Mouse (Mus musculus) midbrain, postnatal 0 days (tissue): Measurements from ENCODE around the gene Hlcs. TPM values are rescaled to one million over a fixed set of nuclear protein-coding genes. Genes with fewer than 3 reads are reported as not detected.

Source experiments
- ATAC-seq: fragments of 200-750 bp; cut with Nextera tagmentation; 2 replicates; pipeline ENCODE4 v1.8.0; 2017; ENCODE audit warnings: moderate number of reproducible peaks, mild to moderate bottlenecking, moderate TSS enrichment, moderate library complexity; ENCODE audit not compliant: low FRiP score
- DNase-seq: peaks from one replicate; pipeline ENCODE4 v3.0.0-alpha.2; 2015; ENCODE audit warnings: low spot score
- H3K27ac ChIP-seq: fragments of 300-500 bp; sonication (generic); 2 replicates; pipeline ENCODE4 v1.5.1; 2014; ENCODE audit warnings: low read depth, mild to moderate bottlenecking, low read length, mixed read lengths
- H3K27me3 ChIP-seq: fragments of 300-500 bp; sonication (generic); 2 replicates; pipeline ENCODE4 v1.6.1; 2014; ENCODE audit warnings: low read length, control low read depth, mixed read lengths; ENCODE audit not compliant: insufficient read depth
- H3K36me3 ChIP-seq: fragments of 300-500 bp; sonication (generic); 2 replicates; pipeline ENCODE4 v1.6.1; 2014; ENCODE audit warnings: low read length, control low read depth, mixed read lengths; ENCODE audit not compliant: insufficient read depth
- H3K4me1 ChIP-seq: fragments of 300-500 bp; sonication (generic); 2 replicates; pipeline ENCODE4 v1.6.1; 2014; ENCODE audit warnings: mild to moderate bottlenecking, control low read depth, antibody characterized with exemption, low read length, mixed read lengths; ENCODE audit not compliant: insufficient read depth
- H3K4me2 ChIP-seq: fragments of 300-500 bp; sonication (generic); 2 replicates; pipeline ENCODE4 v1.6.1; 2014; ENCODE audit warnings: low read depth, mild to moderate bottlenecking, low read length, mixed read lengths; ENCODE audit not compliant: poor library complexity, severe bottlenecking
- H3K4me3 ChIP-seq: fragments of 300-500 bp; sonication (generic); 2 replicates; pipeline ENCODE4 v1.5.1; 2014; ENCODE audit warnings: low read depth, mild to moderate bottlenecking, low read length, moderate library complexity
- H3K9ac ChIP-seq: fragments of 300-500 bp; sonication (generic); replicated peaks from 2 replicates; pipeline ENCODE4 v1.6.1; 2014; ENCODE audit warnings: mild to moderate bottlenecking, low read length, moderate library complexity, mixed read lengths; ENCODE audit not compliant: poor library complexity, severe bottlenecking
- H3K9me3 ChIP-seq: fragments of 300-500 bp; sonication (generic); 2 replicates; pipeline ENCODE4 v1.6.1; 2016; ENCODE audit warnings: low read length, control low read depth
- CTCF ChIP-seq: IDR thresholded peaks from 2 replicates; pipeline ENCODE4 v1.5.1; 2016; ENCODE audit warnings: antibody characterized with exemption, mild to moderate bottlenecking
- whole genome bisulfite sequencing: fragments of 180-500 bp; shearing (Covaris S2); extraction: QIAGEN DNeasy Blood & Tissue Kit; methylation state at CpG from one replicate; pipeline ENCODE4 v1.1.7; 2014; 5-methylcytosine and 5-hydroxymethylcytosine counted together
- polyA plus RNA-seq: library from polyadenylated mRNA; unstranded; fragments of >200 nt; fragmentation: Nextera tagmentation; extraction: Ambion mirVana; gene quantifications from 2 replicates; pipeline ENCODE4 v1.2.1, GENCODE M21; 2015
- total RNA-seq: library from RNA; depleted of rRNA; stranded (reverse); fragments of >200 nt; gene quantifications from 2 replicates; pipeline ENCODE4 v1.2.3, GENCODE M21; 2014

The Hlcs gene
- total and polyA plus RNA-seq, 2 experiments from 2014 or later, result 7.8 to 10.0 TPM

DNA sequence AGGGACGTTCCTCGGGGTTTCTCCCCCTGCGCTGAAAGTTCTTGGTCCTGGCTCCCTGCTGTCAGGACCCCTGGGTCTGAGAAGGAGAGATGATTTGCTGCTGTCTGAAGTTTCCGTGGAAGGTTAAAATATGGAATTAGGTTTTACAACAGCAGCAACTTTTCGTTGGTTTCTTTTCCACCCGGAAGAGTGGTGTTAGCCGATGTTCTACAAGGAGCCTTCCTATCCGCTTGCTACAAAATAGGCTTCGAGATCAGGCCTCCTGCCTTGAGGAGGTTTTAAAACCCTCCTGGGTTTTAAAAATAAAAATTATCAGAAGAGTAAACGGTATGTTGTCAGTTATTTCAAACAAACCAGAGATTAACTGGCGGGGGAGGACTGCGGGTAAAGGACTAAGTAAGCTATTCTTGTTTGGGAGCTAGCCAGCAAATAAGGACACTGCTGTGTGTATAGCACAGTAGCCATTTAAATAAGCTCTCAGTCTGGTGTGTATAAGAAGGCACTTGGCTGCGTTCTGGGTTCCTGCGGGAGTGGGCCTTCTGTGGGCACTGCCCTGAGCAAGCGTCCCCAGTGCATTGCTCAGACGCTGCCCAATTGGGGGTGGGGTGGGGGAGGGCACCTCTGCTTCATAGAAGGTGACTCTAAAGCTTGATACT, 225.7 kb downstream of the Hlcs start:
- H3K9me3 ChIP-seq, result no peaks in the 10 kb centered on the region
- no peak for ATAC-seq
- no peaks in the 10 kb centered on the region for H3K36me3 ChIP-seq
- WGBS, result 5% methylated on average over 16 of the region's 16 CpGs
- no peak for DNase-seq
- 0 out of 2 replicates have a peak, but pooled peaks cover 4% of the 10 kb centered on the region for H3K4me1 ChIP-seq
- H3K9ac ChIP-seq, result no peak overlapping the region
- TF ChIP-seq CTCF, result no peak
- H3K4me3 ChIP-seq, result no peak overlapping the region
- H3K27ac ChIP-seq, result no peak overlapping the region
- peaks cover 85% of the 10 kb centered on the region for H3K27me3 ChIP-seq
- no peak overlapping the region for H3K4me2 ChIP-seq

DNA sequence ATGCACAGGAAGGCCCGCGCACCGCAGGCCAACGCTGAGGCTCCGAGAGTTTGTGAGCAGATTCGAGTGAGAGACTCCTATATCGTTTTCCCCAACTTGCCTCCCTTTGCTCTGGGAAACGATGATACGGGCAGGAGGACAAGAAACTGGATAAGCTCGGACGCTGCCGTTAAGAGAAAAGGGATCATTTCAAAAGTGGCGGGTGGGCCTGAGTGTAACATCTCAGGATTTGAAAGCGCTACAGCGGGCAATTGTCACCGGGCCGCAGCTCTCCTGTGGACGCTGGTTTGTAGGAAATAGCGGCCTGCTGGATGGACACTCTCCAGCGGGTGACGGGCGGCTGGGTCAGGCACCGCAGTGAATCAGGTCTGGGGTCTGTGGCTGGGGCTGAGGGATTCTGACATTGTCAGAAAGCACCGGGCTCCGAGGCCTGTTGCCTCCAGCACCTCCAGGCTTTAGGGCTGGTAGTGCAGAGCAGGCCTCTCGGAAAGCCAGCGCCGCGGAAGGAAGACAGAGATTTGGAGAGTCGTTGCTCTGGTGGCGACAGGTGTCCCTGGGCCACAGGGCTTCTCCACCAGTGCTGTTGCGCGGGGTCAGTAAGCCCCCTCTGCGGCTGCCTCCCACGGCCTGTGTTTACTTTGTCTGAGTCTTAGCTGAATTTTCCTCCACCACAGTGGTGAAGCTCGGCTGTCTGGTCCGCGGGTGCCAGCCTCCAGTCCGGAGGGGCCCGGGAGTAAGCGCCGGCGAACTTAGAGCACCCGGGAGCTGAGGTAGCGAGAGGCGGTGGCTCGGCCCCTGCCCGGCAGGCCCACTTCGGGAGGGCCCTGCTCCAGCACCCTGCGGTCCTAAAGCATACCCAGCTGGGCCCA, 226.4 kb downstream of the Hlcs start:
- no peak overlapping the region for H3K9ac ChIP-seq
- WGBS, result 3% methylated on average over 50 of the region's 50 CpGs
- no peak for ATAC-seq
- no peak overlapping the region for H3K4me2 ChIP-seq
- no peak overlapping the region for H3K27ac ChIP-seq
- no peak for TF ChIP-seq CTCF
- no peak overlapping the region for H3K4me3 ChIP-seq
- peaks cover 86% of the 10 kb centered on the region for H3K27me3 ChIP-seq
- 0 out of 2 replicates have a peak, but pooled peaks cover 4% of the 10 kb centered on the region for H3K4me1 ChIP-seq
- H3K9me3 ChIP-seq, result no peaks in the 10 kb centered on the region
- DNase-seq, result no peak
- H3K36me3 ChIP-seq, result no peaks in the 10 kb centered on the region

DNA sequence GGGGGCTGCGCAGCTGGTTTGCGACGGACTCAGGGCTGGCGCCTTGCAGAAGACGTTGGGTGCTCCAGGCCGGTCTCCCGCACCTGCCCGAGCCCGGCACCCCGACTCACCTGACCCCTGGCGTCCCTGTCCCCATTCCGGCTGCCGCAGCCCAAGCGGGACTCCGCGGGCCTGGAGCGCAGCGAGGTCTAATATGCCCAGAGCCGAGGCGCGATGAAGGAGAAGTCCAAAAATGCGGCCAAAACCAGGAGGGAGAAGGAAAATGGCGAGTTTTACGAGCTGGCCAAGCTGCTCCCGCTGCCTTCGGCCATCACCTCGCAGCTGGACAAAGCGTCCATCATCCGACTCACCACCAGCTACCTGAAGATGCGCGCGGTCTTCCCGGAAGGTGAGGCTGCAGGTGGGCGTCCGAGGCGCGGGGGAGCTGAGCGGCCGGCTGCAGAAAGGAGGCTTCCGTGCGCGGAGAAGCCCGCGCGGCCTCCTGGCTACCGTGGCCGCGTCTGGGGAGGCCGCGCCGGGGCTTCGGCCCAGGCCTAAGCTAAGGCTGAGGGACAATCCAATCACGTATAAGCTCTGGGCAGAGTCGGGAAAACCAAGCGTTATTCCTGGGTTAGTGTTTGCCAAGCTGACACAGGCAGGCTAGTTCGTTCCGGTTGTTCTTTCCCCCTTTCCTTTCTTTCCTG, 227.6 kb downstream of the Hlcs start:
- peaks cover 86% of the 10 kb centered on the region for H3K27me3 ChIP-seq
- ATAC-seq, result no peak
- H3K4me2 ChIP-seq, result peak overlapping the region; percentile 34; the same call in 1 of the 2 replicates
- H3K27ac ChIP-seq, result no peak overlapping the region
- under 1% methylated on average over 57 of the region's 57 CpGs for WGBS
- no peak for DNase-seq
- TF ChIP-seq CTCF, result no peak
- H3K4me3 ChIP-seq, result peak overlapping the region; percentile 5; the same call in 1 of the 2 replicates
- H3K9ac ChIP-seq, result no peak overlapping the region
- H3K4me1 ChIP-seq, result 0 out of 2 replicates have a peak, but pooled peaks cover 4% of the 10 kb centered on the region
- no peaks in the 10 kb centered on the region for H3K36me3 ChIP-seq
- H3K9me3 ChIP-seq, result no peaks in the 10 kb centered on the region

DNA sequence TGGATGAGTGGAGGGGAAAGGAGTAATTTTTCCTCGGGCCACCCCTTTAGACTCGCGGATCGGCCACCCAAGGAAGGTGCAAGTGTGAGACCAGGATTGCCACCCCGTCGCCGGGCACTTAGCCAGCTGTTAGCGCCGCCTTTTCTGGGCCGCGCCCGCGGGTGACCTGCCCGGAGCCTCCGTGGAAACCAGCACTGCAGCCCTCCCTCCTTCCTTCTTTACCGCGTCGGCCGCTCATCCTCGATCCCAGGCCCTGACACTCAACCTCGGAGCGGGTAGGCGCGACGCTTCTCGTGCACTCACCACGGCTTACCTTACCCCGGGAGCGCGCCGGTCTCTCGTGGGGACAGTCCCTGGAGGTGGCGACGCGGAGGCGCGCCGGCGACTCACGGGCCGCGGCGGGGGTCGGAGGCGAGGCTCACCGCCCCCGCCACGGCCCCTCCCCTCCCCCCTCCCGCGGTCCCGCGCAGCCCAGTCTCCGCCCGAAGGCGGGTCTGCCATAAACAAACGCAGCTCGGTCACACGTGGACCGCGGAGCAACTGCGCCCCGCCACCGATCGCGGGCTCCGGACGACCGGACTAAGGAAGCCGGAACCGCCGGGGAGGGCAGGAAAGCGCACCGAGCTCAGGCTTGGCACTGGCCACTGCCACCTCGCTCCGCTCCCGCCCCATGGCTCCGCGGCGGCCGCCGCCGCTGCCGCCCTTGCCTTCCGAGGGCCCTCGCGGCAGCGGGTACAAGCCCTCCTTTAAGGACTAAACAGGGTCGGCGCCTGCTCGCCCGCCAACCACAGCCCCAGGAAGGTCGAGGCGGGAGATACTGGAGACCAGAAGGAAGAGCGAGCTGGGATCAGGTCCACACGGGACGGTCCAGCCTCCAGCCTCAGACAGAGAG, 228.4 kb downstream of the Hlcs start, which contains the start of gene Sim2:
Gene Sim2 (plus strand): TSS at position 221 of the 892 bp plus-strand sequence.
- H3K9ac ChIP-seq, result no peak within 1 kb of the TSS
- 0 out of 2 replicates have a peak, but pooled peaks cover 4% of the 10 kb centered on the region for H3K4me1 ChIP-seq
- H3K4me2 ChIP-seq, result peak within 1 kb of the TSS; percentile 34
- peaks cover 86% of the 10 kb centered on the region for H3K27me3 ChIP-seq
- H3K4me3 ChIP-seq, result peak within 1 kb of the TSS; percentile 24
- TF ChIP-seq CTCF, result no peak
- H3K9me3 ChIP-seq, result no peaks in the 10 kb centered on the region
- under 1% methylated on average over 67 of the region's 96 CpGs for WGBS
- H3K36me3 ChIP-seq, result no peaks in the 10 kb centered on the region
- DNase-seq, result no peak
- no peak for ATAC-seq
- no peak within 1 kb of the TSS for H3K27ac ChIP-seq

DNA sequence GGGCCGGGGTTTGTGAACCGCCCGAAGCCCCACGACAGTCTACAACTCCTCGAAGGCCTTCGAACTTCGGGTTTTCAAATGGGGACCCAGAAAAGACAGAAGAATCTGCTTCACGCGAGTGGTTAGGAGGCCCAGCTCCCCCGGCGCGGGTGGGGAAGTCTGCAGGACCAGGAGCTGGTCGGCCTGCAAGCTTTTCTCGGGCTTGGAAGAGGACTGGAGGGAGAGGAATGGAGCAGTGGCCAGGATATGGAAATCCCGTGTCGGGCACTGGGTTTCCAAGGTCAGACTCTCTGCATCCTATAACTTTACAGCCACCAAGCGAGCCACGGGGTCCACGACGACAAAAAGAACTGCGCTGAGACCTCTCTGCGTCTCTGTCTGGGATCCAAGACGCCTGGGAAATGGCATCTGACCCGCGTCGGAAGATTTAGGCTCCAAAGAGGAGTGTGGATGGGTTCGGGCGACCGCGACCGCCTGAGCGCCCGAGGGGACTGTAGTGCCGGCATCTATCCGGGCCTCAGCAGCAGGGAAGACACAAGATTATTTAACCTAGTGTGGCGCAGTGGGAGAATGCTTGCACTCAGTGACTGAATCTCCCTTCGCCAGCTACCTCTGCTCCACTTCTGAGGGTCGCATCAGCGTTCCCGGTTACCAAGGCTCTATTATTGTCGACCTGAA, 229.4 kb downstream of the Hlcs start:
- Histone ChIP-seq H3K36me3 (no peaks in the 10 kb centered on the region), H3K4me1 (0 out of 2 replicates have a peak, but pooled peaks cover 4% of the 10 kb centered on the region), H3K9me3 (no peaks in the 10 kb centered on the region), H3K4me2 (no peak overlapping the region), H3K9ac (no peak overlapping the region), H3K27me3 (peaks cover 86% of the 10 kb centered on the region), H3K27ac (no peak overlapping the region), H3K4me3 (no peak overlapping the region)
- 1% methylated on average over 41 of the region's 41 CpGs for WGBS
- no peak for TF ChIP-seq CTCF
- ATAC-seq (no peak), DNase-seq (no peak)
